In the genomic region with DNA sequence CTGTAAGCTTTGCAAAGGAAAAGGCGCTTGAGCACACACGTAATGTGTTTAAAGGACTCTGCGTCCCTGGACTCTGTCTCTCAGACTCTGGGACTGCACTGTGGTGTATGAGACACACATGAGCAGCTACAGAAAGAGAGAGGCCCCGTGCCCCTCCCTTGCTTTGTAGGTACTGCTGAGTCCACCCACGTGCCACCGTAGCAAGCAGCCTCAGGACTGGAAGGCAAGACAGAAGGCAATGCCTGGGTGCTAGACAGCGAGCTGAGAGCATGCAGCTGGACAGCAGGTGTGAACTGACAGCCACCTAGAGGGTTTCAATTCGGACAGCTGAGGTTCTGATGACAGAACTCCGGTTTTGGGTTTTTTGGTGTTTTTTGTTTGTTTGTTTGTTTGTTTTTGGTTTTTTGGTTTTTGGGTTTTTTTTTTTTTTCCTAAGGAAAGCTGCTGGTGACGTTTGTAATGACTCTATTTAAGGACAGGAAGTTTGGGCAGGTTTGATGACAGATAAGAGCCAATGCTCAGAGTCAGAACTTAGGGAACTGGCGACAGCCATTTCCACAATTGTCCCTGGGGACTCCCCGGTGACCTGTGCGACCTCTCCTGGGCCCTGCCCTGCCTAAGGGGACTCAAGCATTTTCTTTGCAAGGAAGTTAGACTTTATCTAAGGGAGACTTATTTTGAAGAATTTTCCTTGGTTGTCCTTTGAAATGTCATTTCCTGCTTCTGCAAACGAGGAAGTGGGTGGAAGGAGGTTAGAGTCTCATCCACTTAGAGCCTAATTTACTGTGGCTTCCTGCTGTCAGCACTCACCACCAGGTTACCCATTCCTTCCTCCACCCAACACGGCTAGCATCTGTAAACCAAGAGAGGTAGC, we compare ENCODE assay signal across 7 mouse cellular contexts.
A peak's percentile ranks its signal among the peaks of the same experiment; 100 is the strongest.
DNase-seq lines count a peak whose midpoint lies in the region; ATAC-seq lines count a peak whose summit lies in the region.

No protein-coding gene starts in this region.

- H3K9me3 ChIP-seq in kidney, embryonic 14.5 days (ENCODE audit: control insufficient read depth, low read length), result no peaks in the 10 kb centered on the region

- H3K27me3 ChIP-seq in kidney, embryonic 14.5 days (ENCODE audit: control insufficient read depth, insufficient read depth, low read length), result no peaks in the 10 kb centered on the region

- H3K4me3 ChIP-seq in kidney, embryonic 14.5 days (ENCODE audit: low read length), result no peak overlapping the region

- peaks cover 5% of the 10 kb centered on the region; the same call in 1 of the 2 replicates for H3K4me1 ChIP-seq in kidney, embryonic 14.5 days (ENCODE audit: control insufficient read depth, insufficient read depth, low read length)

- WGBS in kidney, embryonic 14.5 days, result 36% methylated on average over 15 of the region's 15 CpGs

- DNase-seq in 416B (ENCODE audit: low read depth), result peak; percentile 65
- DNase-seq in B cell, adult 2 months, result peak; percentile 74 to 77
- peak; percentile 75 to 89 for DNase-seq in heart, adult 18-20 months
- peak; percentile 11 to 46 for DNase-seq in thymus, adult 18-20 months
- no peak for DNase-seq in urinary bladder, adult 2 months (ENCODE audit: low spot score)
- DNase-seq in neural tube, embryonic 10.5 days (ENCODE audit: extremely low spot score, low spot score), result no peak

- H3K27ac ChIP-seq in kidney, embryonic 14.5 days (ENCODE audit: low read depth, low read length), result peak overlapping the region; percentile 48; the same call in 1 of the 2 replicates

- no peak overlapping the region for H3K9ac ChIP-seq in kidney, embryonic 14.5 days (ENCODE audit: low read depth, low read length)

- ATAC-seq in kidney, embryonic 14.5 days (ENCODE audit: low FRiP score, low TSS enrichment), result peak; percentile 82; the same call in 1 of the 2 replicates

- no peaks in the 10 kb centered on the region for H3K36me3 ChIP-seq in kidney, embryonic 14.5 days (ENCODE audit: control insufficient read depth, insufficient read depth, low read length)

- no peak overlapping the region for H3K4me2 ChIP-seq in kidney, embryonic 14.5 days (replicated peaks; ENCODE audit: low read depth, low read length)

Comparison
In these comparisons a context has a peak if more than half of its experiments do, and no peak if none do; other contexts are left out.
1. DNase-seq: peak in 416B (single experiment), B cell, adult 2 months (2 of 2), heart, adult 18-20 months (2 of 2) and thymus, adult 18-20 months (2 of 2); none in urinary bladder, adult 2 months (single experiment) and neural tube, embryonic 10.5 days (single experiment).